Mouse (Mus musculus) stomach, postnatal 0 days (tissue): ENCODE measurements at regions not wholly inside any gene's neighbourhood (a gene's known extent, or its start where the extent isn't known, plus 50 kb on each side); places are given as distances from the start of the nearest gene placed in this dataset.
"Not testable (repeated sequence)": the region's sequence is repeated elsewhere in the genome, so short reads cannot be mapped to it uniquely, and the experiment has no call there.

ENCODE experiments used
- ATAC-seq: fragments of 200-750 bp; cut with Nextera tagmentation; 2 replicates; pipeline ENCODE4 v1.8.0; 2017; ENCODE audit not compliant: low FRiP score, low TSS enrichment
- DNase-seq: peaks from one replicate; pipeline ENCODE4 v3.0.0-alpha.2; 2016; ENCODE audit warnings: low spot score
- H3K27ac ChIP-seq: fragments of 300-500 bp; sonication (generic); replicated peaks from 2 replicates; pipeline ENCODE4 v1.5.1; 2014; ENCODE audit warnings: mild to moderate bottlenecking, control low read depth
- H3K27me3 ChIP-seq: fragments of 300-500 bp; sonication (generic); 2 replicates; pipeline ENCODE4 v1.6.1; 2014; ENCODE audit warnings: low read length; ENCODE audit not compliant: control insufficient read depth, insufficient read depth
- H3K36me3 ChIP-seq: fragments of 300-500 bp; sonication (generic); 2 replicates; pipeline ENCODE4 v1.6.1; 2014; ENCODE audit warnings: low read length, mixed read lengths; ENCODE audit not compliant: control insufficient read depth, insufficient read depth
- H3K4me1 ChIP-seq: fragments of 300-500 bp; sonication (generic); replicated peaks from 2 replicates; pipeline ENCODE4 v1.6.1; 2014; ENCODE audit warnings: antibody characterized with exemption; ENCODE audit not compliant: control insufficient read depth, insufficient read depth
- H3K4me2 ChIP-seq: fragments of 300-500 bp; sonication (generic); replicated peaks from 2 replicates; pipeline ENCODE4 v1.6.1; 2014; ENCODE audit warnings: low read depth, mild to moderate bottlenecking, control low read depth, moderate library complexity
- H3K4me3 ChIP-seq: fragments of 300-500 bp; sonication (generic); 2 replicates; pipeline ENCODE4 v1.5.1; 2014; ENCODE audit warnings: low read depth, low read length, control low read depth
- H3K9ac ChIP-seq: fragments of 300-500 bp; sonication (generic); 2 replicates; pipeline ENCODE4 v1.6.1; 2014; ENCODE audit warnings: mild to moderate bottlenecking, low read length, control low read depth, mixed read lengths
- H3K9me3 ChIP-seq: fragments of 300-500 bp; sonication (generic); 2 replicates; pipeline ENCODE4 v1.6.1; 2016; ENCODE audit warnings: low read length; ENCODE audit not compliant: control insufficient read depth
- CTCF ChIP-seq: IDR thresholded peaks from 2 replicates; pipeline ENCODE4 v1.5.1; 2016; ENCODE audit warnings: antibody characterized with exemption, low read depth, mild to moderate bottlenecking, moderate library complexity
- EP300 ChIP-seq: optimal IDR thresholded peaks from 2 replicates; pipeline ENCODE3; 2016; ENCODE audit warnings: antibody characterized with exemption
- WGBS: fragments of 180-500 bp; shearing (Covaris S2); extraction: QIAGEN DNeasy Blood & Tissue Kit; methylation state at CpG from one replicate; pipeline ENCODE4 v1.1.7; 2014; 5-methylcytosine and 5-hydroxymethylcytosine counted together

DNA sequence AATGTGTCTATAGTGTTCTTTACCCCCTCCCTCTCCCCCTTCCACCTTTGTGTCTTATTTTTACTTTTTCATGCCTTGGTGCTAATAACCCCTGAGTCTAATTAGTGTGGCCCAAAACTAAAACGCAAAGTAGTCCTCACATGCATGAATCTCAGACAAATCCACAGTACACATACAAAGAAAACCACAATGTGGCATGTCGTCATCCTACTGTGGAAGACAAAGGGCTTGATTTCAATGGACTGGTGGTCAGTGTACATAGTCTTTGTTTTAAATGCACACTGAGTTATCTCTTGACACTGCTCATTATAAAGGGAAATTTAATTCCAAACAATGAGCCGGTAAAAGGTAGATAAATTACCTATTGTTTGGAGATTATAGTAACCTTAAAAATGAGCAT is 188.1 kb downstream of the Basp1 start:
- no peak overlapping the region for H3K27ac ChIP-seq
- no peak for DNase-seq
- WGBS, result 62% methylated on average over 3 of the region's 3 CpGs

DNA sequence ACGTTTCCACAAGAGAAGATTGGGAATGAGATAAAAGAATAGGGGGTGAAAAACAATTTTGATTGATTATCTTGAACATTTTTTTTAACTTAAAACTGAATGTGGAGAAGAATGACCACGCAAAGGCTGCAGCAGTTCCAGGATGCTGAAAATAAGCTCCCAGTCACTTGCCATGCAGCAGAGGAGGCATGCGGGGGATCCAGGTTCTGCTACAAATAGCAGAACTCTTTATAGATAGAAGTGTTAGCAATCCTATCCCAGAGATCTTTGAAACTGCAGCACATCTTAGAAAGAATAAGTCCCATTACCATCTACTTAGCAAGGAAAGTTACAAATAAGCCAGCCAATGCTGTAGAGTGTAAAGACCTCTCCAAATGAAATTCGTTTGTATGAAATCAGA is 191.8 kb downstream of the Basp1 start:
- DNase-seq, result no peak
- WGBS, result 79% methylated on average over 4 of the region's 4 CpGs
- H3K36me3 ChIP-seq, result no peaks in the 10 kb centered on the region

More for the DNA sequence above, 188.1 kb downstream of the Basp1 start:
- TF ChIP-seq EP300, result no peak
- no peak for TF ChIP-seq CTCF
- Histone ChIP-seq H3K9ac (no peak overlapping the region), H3K36me3 (no peaks in the 10 kb centered on the region), H3K9me3 (no peaks in the 10 kb centered on the region), H3K4me2 (no peak overlapping the region), H3K4me1 (no peaks in the 10 kb centered on the region), H3K4me3 (no peak overlapping the region), H3K27me3 (no peaks in the 10 kb centered on the region)
- ATAC-seq, result no peak

DNA sequence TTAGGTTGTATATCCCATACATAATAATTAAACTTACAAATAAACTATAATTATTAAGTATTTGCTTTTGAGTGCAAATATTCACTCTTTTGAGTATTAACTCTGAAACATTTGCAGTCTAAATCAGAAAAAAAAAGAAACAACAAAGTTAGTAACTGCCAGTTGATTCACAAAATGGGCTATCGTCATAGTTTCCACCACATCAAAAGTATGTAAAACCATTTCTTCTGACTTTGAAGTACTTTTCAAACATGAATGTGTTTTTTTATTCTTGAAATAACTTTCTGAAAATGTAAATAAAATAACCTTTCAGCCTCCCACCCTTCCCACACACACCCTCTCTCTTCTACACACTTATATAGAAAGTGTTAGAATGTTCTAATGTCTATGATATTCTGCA is 197.2 kb downstream of the Basp1 start:
- ATAC-seq, result no peak
- no peak overlapping the region for H3K27ac ChIP-seq
- no peaks in the 10 kb centered on the region for H3K9me3 ChIP-seq
- no peaks in the 10 kb centered on the region for H3K4me1 ChIP-seq
- DNase-seq, result no peak
- no peak overlapping the region for H3K4me3 ChIP-seq
- WGBS, result 78% methylated on average over 1 of the region's 1 CpGs
- no peak overlapping the region for H3K4me2 ChIP-seq
- H3K27me3 ChIP-seq, result no peaks in the 10 kb centered on the region
- H3K36me3 ChIP-seq, result no peaks in the 10 kb centered on the region
- H3K9ac ChIP-seq, result no peak overlapping the region
- no peak for TF ChIP-seq CTCF
- TF ChIP-seq EP300, result no peak

More for the DNA sequence above, 191.8 kb downstream of the Basp1 start:
- Histone ChIP-seq H3K9me3 (no peaks in the 10 kb centered on the region), H3K4me1 (no peaks in the 10 kb centered on the region), H3K4me2 (no peak overlapping the region), H3K27me3 (no peaks in the 10 kb centered on the region), H3K9ac (no peak overlapping the region), H3K27ac (no peak overlapping the region), H3K4me3 (no peak overlapping the region)
- ATAC-seq, result no peak
- TF ChIP-seq EP300 (no peak), CTCF (no peak)

DNA sequence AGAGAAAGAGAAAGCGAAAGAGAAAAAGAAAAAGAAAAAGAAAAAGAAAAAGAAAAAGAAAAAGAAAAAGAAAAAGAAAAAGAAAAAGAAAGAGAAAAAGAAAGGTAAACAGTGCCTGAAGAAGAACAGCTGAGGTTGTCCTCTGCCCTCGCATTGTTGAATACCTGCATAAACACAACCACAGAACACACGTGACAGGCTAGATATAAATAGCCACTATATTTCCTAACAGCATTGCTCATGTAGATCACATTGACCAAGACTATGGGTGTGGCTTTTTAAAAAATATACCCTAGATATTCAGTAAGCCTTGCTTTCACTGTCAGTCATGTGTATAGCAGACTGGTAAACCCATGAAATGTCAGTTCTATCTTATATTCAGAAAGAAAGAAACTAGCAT is 211.5 kb downstream of the Basp1 start:
- TF ChIP-seq CTCF, result no peak
- TF ChIP-seq EP300, result no peak
- Histone ChIP-seq H3K4me2 (no peak overlapping the region), H3K4me3 (no peak overlapping the region), H3K27me3 (no peaks in the 10 kb centered on the region), H3K4me1 (no peaks in the 10 kb centered on the region), H3K9me3 (no peaks in the 10 kb centered on the region), H3K9ac (no peak overlapping the region), H3K27ac (no peak overlapping the region), H3K36me3 (no peaks in the 10 kb centered on the region)
- 58% methylated on average over 3 of the region's 3 CpGs for WGBS
- DNase-seq, result no peak
- ATAC-seq, result no peak

DNA sequence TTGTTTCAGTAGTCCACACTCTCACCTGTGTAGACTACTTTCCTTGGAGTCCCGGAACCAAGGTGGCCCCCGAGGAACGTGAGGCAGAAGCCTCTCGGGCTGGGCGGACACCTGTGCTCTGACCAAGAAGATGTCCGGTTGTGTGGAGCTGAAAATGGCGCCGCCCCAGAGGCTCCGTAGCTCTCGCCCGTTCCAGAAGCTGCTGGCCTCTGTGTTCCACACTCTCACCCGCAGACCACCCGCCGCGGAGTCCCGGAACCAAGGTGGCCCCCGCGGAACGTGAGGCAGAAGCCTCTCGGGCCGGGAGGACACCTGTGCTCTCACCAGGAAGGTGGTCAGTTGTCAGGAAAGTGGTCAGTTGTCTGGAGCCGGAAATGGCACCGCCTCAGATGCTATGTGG is 213.3 kb downstream of the Basp1 start:
- H3K9me3 ChIP-seq, H3K36me3 ChIP-seq, DNase-seq, H3K9ac ChIP-seq, ATAC-seq, H3K4me1 ChIP-seq, H3K4me3 ChIP-seq, H3K27me3 ChIP-seq, H3K4me2 ChIP-seq, H3K27ac ChIP-seq: not testable (repeated sequence)
- 94% methylated on average over 21 of the region's 23 CpGs for WGBS

DNA sequence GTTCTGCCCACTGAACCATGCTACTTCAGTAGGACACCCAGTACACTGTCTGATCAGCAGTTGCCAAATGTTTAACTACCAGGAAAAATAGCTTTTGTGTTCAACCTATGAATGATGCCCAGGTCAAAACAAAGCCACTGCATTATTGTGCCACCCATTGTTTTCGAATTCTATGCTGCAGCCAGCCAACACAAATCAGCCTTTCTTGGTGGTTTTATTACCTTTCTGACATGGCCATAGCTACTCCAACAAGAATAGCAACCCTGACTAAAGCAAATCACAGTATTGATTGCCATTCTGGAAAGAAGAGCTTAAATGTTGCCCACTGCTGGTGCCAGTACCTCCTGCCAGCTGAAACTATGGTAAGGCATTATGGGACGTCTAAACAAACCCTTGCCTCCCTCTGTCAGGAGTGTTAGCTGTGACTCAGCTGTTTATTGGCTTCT is 225.7 kb downstream of the Basp1 start:
- H3K4me3 ChIP-seq, result no peak overlapping the region
- no peak for TF ChIP-seq EP300
- no peak for TF ChIP-seq CTCF

DNA sequence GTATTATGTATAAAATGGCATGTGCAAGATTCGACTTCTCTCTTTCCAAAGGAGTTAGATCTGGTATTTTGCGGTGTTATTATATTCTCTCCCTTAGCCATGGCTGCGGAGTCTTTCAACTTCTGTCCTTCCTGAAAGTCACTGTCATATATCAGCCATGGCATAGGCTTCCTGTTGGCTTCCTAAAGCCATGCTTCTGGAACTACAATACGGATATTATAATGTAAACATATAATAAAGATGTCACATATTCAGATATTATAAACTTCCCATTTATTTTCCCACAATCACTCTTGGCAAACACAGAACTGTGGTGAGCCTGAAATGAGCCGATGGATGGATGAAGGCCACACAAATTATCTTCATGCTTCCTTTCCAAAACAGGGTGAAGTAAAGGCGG is 240.8 kb downstream of the Basp1 start:
- Histone ChIP-seq H3K27ac (no peak overlapping the region), H3K4me3 (no peak overlapping the region), H3K4me1 (no peaks in the 10 kb centered on the region), H3K9ac (no peak overlapping the region), H3K4me2 (no peak overlapping the region), H3K27me3 (no peaks in the 10 kb centered on the region), H3K9me3 (no peaks in the 10 kb centered on the region), H3K36me3 (no peaks in the 10 kb centered on the region)
- DNase-seq (no peak), ATAC-seq (no peak)
- 65% methylated on average over 6 of the region's 6 CpGs for WGBS
- TF ChIP-seq EP300 (no peak), CTCF (no peak)

More for the DNA sequence above, 225.7 kb downstream of the Basp1 start:
- ATAC-seq (no peak), DNase-seq (no peak)
- WGBS, result 53% methylated on average over 2 of the region's 2 CpGs
- Histone ChIP-seq H3K9me3 (no peaks in the 10 kb centered on the region), H3K27me3 (no peaks in the 10 kb centered on the region), H3K9ac (no peak overlapping the region), H3K27ac (no peak overlapping the region), H3K36me3 (no peaks in the 10 kb centered on the region), H3K4me1 (no peaks in the 10 kb centered on the region), H3K4me2 (no peak overlapping the region)
